Mouse (Mus musculus) bone marrow, adult 2 months (tissue): Measurements from ENCODE around the gene Espnl.

Source experiments
- CTCF ChIP-seq: fragments of 200-500 bp; IDR thresholded peaks from 2 replicates; pipeline ENCODE4 v1.5.1; 2011; ENCODE audit warnings: low read length, control low read depth; ENCODE audit not compliant: control insufficient read depth, insufficient read depth
- POLR2A ChIP-seq: fragments of 200-500 bp; IDR thresholded peaks from 2 replicates; pipeline ENCODE4 v1.6.1; 2011; ENCODE audit warnings: low read depth, mild to moderate bottlenecking, control low read depth, low read length, borderline replicate concordance; ENCODE audit not compliant: control insufficient read depth

DNA sequence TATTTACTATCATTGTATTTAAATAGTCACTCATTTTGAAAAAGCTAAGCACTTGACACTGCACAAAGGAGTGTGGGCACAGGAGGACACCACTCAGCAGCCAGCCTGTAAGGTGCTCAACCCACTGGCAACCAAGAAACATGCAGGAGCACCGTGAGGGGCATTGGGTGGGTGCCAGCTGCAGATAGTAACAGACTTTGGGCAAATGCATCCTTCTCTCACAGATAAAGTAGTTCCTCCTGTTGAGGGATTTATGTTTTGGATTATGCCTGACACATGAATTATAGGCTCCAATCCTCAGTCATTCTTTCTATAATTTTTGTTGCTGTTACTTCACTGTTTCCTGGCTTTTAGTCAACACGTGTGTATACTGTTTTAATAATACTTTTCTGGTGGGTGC lies 44.4 kb upstream of the Espnl start:
- no peak for TF ChIP-seq POLR2A
- TF ChIP-seq CTCF = no peak
